Mouse (Mus musculus): Measurements from ENCODE around the gene Dnajc10.

DNA sequence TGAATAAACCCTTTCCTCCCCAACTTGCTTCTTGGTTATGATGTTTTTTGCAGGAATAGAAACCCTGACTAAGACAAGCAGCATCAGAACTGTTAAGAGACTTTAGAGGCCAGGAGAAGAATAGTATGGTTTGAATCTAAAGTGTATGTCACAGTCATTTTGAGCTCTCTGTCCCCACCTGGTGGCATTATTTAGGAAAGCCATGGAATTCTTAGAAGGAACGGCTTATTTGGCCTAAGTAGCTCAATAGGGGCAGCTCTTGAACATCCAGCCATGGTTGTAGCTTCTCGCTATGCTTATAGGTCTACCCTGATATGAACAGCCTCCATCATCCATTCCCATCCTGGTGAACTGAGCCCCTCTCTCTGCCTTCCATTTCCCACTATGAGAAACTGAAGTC is 40.1 kb upstream of the Dnajc10 start:
- TF ChIP-seq CTCF (IDR thresholded peaks at IDR 0.05; ENCODE audit: extremely low read depth, insufficient read length, insufficient replicate concordance, low read depth, low read length) (no peak), POLR2A (IDR thresholded peaks at IDR 0.05; ENCODE audit: low read depth, low read length) (no peak)

Data from small intestine, adult 2 months (tissue).